Mouse (Mus musculus) adrenal gland, postnatal 10 days (tissue): ENCODE data around the gene Colgalt2. TPM values are rescaled to one million over a fixed set of nuclear protein-coding genes. Genes with fewer than 3 reads are reported as not detected.
A peak's percentile ranks its signal among the peaks of the same experiment; 100 is the strongest.
"Not testable (repeated sequence)": the region's sequence is repeated elsewhere in the genome, so short reads cannot be mapped to it uniquely, and the experiment has no call there.

ENCODE experiments used
- DNase-seq: peaks from one replicate; pipeline ENCODE4 v3.0.0; 2021; ENCODE audit warnings: mixed read lengths
- long read RNA-seq, 2 experiments: library from polyadenylated mRNA; stranded (forward); transcript quantifications; one replicate each; pipeline ENCODE4 v2.0.0; 2021
- total RNA-seq, 2 experiments: library from RNA; stranded (reverse); gene quantifications; 2 replicates each; pipeline ENCODE4 v1.2.3; 2021

The Colgalt2 gene
- total RNA-seq, result 1 to 10 TPM; 2.6 to 3.2 TPM
- long read RNA-seq, experiment 1, full-length matches to known transcripts, result 1 of 2 reads
- long read RNA-seq, experiment 1, partial matches to known transcripts, result 1 of 2 reads
- long read RNA-seq, experiment 1, other reads (novel, unspliced or antisense), result 0 of 2 reads
- long read RNA-seq, experiment 2, full-length matches to known transcripts, result 6 of 6 reads
- long read RNA-seq, experiment 2, partial matches to known transcripts, result 0 of 6 reads
- long read RNA-seq, experiment 2, other reads (novel, unspliced or antisense), result 0 of 6 reads

GRCm38 (mm10) chr1:152399790-152400555 is at the start of gene Colgalt2:
Colgalt2 (plus strand) TSS chr1:152399830.
- DNase-seq, result peak; percentile 69

DNA sequence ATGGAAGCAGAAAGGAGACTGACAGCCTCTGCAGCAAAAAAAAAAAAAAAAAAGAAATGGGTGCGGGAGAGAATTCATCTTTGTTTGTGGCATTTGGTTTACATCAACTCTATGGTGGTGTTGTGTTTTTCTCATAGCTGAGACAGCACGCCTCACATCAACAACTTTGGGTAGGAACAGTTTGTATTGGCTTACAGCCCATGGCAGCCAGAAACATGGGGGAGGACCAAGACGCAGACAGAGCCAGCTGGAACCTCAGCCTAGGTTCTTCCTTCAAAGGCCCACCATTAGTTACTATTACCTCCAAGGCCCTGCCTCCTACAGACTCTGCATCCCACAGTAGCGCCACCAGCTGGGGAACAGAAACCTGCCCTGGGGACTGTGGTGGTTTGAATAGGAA is 42.9 kb upstream of the Colgalt2 start:
- no peak for DNase-seq

DNA sequence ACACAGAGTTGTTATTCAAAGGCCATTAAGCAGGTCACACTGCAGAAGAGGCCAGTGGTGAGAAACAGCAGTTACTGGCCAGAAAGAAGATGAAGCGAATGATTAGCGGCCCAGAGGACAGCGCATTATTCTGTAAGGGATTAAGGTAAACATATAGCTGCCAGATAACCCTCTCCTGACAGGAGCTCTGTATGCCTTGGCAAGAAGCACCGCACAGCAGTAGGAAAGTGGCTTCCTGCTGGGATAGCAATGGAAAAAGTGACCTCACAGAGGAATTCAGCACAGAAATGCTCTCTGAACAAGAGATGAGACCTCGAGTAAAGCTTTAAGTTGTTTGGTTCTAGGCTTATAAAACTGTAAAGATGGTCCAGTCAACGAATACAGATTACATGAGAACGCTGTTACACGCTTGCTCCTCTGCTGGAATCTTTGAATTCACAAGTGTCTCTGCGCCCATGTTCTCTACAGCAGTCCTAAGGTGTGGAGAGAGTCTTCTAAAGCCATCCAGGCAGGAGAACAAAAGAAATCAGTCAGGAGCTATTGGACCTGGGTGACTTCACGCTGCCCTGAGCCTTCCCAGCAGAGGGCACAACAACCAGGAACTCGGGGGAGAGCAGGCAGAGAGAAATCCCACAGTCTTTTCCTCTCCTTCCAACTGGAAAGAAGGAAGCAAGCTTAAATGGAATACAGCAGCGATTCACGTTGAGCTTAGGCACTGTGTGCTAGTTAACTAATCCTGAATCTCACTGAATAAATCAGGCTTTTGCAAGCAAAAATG is 31.1 kb upstream of the Colgalt2 start:
- DNase-seq, result no peak

DNA sequence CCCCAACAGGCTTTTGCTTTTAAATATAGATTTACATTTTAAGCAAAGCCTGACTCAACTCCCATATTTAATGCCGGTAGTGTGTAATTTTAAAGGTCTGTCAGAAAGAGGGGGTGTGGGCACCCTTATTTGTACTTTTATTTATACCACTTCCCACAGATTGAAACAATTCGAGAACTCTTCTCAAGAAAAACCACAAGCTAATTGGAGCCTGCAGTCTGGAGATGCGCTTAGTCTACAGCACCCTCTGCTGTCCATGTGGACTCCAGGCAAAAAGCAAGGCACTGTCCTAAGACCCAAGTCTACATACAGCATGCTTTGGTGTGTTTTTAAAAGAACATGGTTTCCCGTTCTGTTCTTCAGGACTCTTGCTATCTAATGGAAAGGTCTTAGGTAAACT is 30.5 kb upstream of the Colgalt2 start:
- DNase-seq, result peak; percentile 69

DNA sequence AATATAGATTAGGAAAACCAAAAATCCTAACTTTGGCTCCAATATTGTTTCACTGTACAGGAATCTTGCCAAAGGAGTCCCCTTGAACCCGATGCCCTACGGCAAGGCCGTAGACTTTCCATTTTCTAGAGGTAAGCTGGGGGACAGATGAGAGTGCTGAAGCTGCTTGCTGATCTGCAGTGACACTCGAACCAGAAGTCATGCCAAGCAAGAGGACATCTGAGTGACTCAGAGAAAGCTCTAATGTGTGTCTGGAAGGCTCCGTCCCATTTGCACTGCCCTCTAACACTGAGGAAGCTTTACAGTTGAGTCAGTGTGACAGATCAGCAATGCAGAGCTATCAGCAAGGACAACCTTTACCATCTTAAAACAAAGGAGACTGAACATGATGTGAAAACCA is 21.3 kb upstream of the Colgalt2 start:
- peak; percentile 14 for DNase-seq

DNA sequence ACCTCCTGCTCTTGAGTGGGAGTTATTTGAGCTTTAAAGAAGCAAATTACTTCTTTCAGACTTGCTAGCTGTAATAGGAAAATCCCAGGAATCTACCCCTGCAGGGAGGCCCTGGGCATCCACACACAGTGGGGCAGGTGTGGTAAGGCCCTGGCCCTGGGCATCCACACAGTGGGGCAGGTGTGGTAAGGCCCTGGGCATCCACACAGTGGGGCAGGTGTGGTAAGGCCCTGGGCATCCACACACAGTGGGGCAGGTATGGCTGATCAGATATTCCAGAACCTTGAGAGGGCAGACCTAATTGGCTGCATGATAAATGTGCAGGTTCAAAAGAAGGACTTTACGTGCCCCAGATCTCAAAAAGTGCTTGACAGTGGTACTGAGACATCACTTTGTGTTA is 15.0 kb upstream of the Colgalt2 start:
- no peak for DNase-seq

DNA sequence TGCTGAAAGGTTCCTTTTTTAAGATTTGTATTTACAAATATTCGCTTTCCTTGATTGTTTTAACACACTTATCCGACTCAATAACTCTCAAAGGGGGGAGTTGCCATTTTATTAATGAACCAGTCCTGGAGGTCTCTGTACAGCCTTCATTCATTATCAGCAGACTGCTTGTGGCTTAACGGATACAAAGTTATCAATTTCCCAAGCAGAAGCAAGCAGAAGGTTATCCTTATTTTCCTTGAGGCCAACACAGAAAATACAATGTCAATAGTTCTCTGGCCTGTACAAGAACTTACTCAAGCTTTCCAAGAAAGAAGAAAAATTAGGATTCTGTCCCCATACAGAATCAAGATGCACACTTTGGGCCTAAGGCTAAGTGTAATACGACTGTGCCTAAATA is 13.9 kb upstream of the Colgalt2 start:
- not testable (repeated sequence) for DNase-seq

DNA sequence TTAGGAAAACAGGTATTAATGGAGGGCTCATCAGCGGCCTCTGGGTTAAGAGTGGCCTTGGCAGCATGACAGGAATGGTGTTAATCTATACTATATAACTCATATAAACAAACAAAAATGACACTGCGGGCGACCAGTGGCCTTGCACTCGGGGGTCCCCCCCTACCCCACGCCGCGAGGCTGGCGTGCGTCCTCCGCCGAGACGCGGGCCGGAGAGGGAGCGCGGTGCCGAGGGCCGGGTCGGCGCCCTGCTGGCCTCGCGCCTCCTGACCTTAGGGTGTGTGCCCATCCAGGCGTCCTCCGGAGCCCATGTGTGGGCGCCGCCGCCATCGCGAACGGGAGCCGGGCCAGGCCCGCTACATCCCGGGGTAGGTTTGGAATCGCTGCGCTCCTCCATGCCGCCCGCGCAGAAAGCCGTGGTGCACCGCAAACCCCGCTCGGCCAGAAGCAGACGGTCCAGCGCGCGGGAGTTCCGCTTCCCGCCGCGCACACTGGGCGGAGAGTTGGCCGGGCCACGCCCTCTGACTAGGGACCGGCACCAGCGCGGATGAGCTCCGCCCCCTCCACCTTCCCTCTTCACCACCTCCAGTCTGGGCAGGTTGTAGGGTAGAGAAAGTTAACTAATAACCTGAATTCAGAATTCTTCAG is 13.3 kb upstream of the Colgalt2 start, which contains the start of gene Tsen15:
Gene Tsen15 (minus strand): TSS at position 501 of the 648 bp plus-strand sequence.
- peak; percentile 94 for DNase-seq

GRCm38 (mm10) chr1:152389271-152389670 is 10.4 kb upstream of the Colgalt2 start:
- no peak for DNase-seq

- DNase-seq, result no peak
Observed at GRCm38 (mm10) chr1:152394137-152394536, 5.5 kb upstream of the Colgalt2 start.

- DNase-seq, result no peak
Observed at GRCm38 (mm10) chr1:152394956-152395515, 4.6 kb upstream of the Colgalt2 start.

DNA sequence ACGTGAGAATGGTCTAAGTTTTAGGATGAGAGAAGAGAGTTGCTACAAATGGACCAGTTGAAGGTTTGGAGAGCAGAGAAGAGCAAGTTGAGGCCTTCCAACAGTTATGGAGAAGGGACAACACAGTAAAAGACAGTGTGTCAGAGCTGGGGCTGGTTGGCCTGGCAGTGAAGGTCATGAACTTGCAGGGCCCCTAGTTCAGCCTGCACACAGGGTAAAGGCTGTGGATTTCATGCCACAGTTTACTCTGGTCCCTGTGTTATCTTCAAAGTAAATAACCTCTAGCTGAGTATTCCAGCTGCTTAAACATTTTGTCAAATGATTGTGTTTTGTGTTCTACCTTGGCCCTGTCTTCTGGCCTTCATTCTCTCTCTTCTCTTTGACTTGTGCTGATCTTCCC is 922 bp upstream of the Colgalt2 start:
- DNase-seq, result no peak

DNA sequence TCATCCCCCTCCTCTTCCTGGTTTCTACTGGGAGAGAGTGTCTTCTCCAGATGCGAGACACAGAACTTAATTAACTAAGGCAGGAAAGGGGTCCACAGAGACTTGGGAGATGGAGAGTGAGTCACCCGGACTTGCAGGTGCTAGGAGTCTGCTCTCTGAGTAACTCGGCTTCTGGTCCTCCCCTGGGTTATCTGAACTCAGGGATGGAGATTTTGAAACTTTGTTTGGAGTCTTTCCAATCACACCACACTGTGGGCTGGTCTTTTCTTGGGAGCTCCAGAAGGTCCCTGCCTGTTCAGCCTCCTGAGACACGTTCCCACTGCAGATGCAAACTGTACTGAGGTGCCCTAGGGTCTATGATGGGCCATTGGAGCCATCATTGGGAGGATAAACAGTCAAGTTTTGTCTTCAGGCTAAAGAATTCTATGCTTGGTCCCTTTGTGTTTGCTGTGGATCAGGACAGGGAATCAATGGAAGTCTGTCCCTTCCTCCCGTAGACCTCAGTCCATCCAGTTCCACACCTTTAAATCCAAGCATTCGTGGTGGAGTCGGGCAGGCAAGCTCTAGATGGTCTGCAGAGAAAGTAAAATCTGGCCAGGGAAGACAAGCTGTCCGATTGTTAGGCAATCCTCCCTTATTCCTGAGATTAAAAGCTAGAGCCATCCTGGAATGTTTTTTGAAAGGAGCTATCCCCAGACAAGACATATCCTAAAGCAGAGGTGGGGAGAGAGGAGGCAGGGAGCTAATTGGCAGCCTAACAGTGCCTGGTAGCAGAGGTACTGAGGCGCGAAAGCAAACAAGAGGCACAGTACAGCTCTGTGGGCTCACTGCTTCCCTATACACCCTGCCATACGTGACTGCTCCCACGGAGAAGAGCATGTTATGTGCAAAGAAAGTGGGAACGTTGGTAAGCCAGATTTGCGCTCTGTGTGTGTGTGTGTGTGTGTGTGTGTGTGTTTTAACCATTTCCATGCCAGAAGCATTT is 1.2 kb downstream of the Colgalt2 start:
- DNase-seq, result no peak

DNA sequence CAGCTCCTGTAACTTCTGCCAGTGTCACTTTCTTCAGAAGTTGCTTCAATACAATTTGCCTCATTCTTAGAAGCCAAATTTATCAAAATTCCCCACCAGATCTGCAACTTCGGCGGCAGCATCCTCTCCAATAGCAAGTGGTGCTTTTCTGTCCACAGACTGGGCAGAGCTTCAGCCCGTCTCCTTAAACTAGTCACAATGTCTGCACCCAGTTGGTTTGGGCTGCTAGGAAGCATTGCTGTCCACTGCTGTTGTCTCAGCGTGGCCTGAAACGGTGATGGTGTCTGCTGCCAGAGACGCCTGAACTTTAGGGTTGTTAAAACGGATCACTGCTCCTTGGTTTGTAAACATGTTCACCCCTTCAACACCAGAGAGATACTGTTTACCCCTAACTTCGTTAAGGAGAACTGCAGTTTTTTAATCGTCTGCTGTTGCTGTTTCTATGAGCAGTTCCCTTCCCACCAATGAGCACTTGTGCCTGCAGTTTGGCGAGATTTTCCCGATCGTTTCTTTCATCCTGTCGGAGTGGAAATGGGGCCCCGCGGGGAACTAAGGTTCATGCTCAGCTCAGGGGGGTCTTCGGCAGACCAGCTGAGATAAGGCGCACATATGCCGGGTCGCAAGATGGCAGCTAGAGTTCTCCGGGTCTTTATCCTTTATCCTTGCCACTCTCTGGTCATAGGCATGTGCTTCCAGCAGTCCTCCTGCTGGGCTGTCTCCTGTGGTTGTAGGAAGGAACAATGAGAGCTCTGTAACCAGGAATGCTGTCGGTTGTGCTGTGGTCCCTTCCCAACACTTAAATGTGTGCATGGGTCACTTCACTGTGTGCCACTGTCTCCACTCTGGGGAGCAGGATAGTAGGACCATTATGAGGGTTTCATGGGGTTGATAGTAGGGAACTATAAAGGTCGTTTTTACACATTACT is 7.7 kb downstream of the Colgalt2 start:
- DNase-seq, result no peak

DNA sequence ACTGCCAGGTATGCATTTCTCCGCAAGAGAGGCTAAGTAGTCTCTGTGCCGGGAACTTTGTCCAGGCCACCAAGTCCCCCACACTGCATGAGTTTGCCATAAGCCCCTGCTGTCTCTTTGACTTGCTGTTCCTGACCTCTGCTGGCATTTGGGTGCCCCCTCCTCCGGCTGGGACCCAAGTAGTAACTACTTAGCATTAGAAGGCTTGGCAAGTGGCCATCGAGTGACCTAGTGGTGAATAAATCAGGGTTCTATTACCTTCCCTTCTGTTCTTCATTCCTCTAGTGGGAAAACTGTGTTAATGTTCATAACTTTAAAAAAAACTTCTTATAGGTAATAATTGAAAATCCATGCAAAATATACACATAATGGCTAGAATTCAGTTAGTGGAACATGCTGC is 9.7 kb downstream of the Colgalt2 start:
- no peak for DNase-seq

DNA sequence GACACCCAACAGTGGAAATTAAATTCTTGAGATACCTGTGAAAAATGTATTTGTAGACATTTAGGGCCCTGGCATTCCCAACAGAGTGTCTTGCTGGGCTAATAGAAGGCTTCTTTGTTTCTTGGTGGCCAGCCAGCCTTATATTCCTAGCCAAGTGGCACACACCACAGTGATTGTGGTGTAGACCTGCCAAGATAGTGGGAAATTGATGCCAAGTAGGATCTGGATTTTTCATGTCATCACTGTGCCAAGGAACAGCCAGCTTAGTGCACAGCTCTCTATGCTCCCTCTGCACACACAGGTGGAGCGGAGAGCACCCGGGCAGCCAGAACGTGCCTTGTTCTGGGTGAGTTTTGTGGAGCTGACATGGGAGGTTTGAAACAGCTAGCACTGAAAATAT is 11.0 kb downstream of the Colgalt2 start:
- peak; percentile 55 for DNase-seq

DNA sequence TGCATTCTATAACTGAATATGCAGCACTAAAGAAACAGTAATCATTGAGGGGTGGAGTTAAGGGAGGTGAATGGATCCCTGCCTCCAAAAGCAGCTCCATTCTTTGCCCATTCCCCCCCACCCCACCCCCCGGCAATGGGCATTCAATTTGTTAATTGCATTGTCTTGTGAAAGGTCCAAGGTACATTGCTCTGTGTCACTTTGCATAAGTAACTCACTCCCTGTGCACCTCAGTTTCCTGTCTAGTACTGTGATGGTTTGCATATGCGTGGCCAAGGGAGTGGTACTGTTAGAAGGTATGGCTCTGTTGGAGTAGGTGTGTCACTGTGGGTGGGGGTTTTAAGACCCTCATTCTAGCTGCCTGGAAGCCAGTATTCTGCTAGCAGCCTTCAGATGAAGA is 13.5 kb downstream of the Colgalt2 start:
- DNase-seq, result no peak

- no peak for DNase-seq
Observed at GRCm38 (mm10) chr1:152413961-152414360, 14.3 kb downstream of the Colgalt2 start.

GRCm38 (mm10) chr1:152414451-152414850 is 14.8 kb downstream of the Colgalt2 start:
- DNase-seq, result no peak
